Mouse (Mus musculus) heart, adult 2 months (tissue): ENCODE results near the gene Cd59b. TPM values are rescaled to one million over a fixed set of nuclear protein-coding genes. Genes with fewer than 3 reads are reported as not detected.
"Not testable (repeated sequence)": the region's sequence is repeated elsewhere in the genome, so short reads cannot be mapped to it uniquely, and the experiment has no call there.

Source experiments
- DNase-seq, 2 experiments: peaks; one replicate each; pipeline ENCODE4 v3.0.0; 2021
- H3K27ac ChIP-seq: fragments of 200-600 bp; 2 replicates; pipeline ENCODE4 v1.8.1; 2022
- H3K27me3 ChIP-seq: fragments of 200-500 bp; 2 replicates; pipeline ENCODE4 v1.6.1; 2012; ENCODE audit warnings: mild to moderate bottlenecking, low read length, inconsistent platforms, mixed read lengths; ENCODE audit not compliant: control insufficient read depth, insufficient read depth
- H3K36me3 ChIP-seq: fragments of 200-500 bp; 2 replicates; pipeline ENCODE4 v1.6.1; 2012; ENCODE audit warnings: low read length, inconsistent platforms; ENCODE audit not compliant: control insufficient read depth, insufficient read depth
- H3K4me1 ChIP-seq: fragments of 200-500 bp; 2 replicates; pipeline ENCODE4 v1.6.1; 2011; ENCODE audit warnings: low read length; ENCODE audit not compliant: control insufficient read depth, insufficient read depth
- H3K4me3 ChIP-seq: fragments of 200-600 bp; 2 replicates; pipeline ENCODE4 v1.8.1; 2022
- H3K79me2 ChIP-seq: fragments of 200-500 bp; replicated peaks from 2 replicates; pipeline ENCODE4 v1.6.1; 2012; ENCODE audit warnings: mild to moderate bottlenecking, inconsistent platforms, low read length, moderate library complexity, mixed read lengths; ENCODE audit not compliant: control insufficient read depth, insufficient read depth
- H3K9ac ChIP-seq: fragments of 200-500 bp; 2 replicates; pipeline ENCODE4 v1.6.1; 2012; ENCODE audit warnings: low read depth, mild to moderate bottlenecking, control low read depth, inconsistent platforms, low read length, mixed read lengths
- CTCF ChIP-seq: fragments of 200-600 bp; IDR thresholded peaks from 2 replicates; pipeline ENCODE4 v1.8.1; 2022; ENCODE audit warnings: antibody characterized with exemption, mild to moderate bottlenecking, moderate library complexity
- EP300 ChIP-seq: fragments of 200-500 bp; IDR thresholded peaks from 2 replicates; pipeline ENCODE4 v1.6.1; 2011; ENCODE audit warnings: low read depth, low read length, control low read depth; ENCODE audit not compliant: insufficient read depth
- POLR2A ChIP-seq: fragments of 200-500 bp; IDR thresholded peaks from 2 replicates; pipeline ENCODE4 v1.6.1; 2011; ENCODE audit warnings: mild to moderate bottlenecking, low read depth, low read length, control low read depth; ENCODE audit not compliant: insufficient read depth
- WGBS: fragments of 180-500 bp; shearing (Covaris S2); methylation state at CpG from one replicate; pipeline ENCODE4 v1.1.7; 2018; 5-methylcytosine and 5-hydroxymethylcytosine counted together
- intact Hi-C: fragments of 180-260 bp; cut with DNase I; formaldehyde crosslinking; loops from one replicate; pipeline ENCODE4 v1.15.1; 2025
- polyA plus RNA-seq: library from polyadenylated mRNA; depleted of rRNA; stranded (reverse); fragments of >200 nt; gene quantifications from 2 replicates; pipeline ENCODE4 v1.2.3, GENCODE M21; 2012
- total RNA-seq, 2 experiments: library from RNA; stranded (reverse); gene quantifications; 2 replicates each; pipeline ENCODE4 v1.2.3; 2021

Gene Cd59b
- total and polyA plus RNA-seq, 3 experiments: 3.1 to 6.9 (median 3.3) TPM

DNA sequence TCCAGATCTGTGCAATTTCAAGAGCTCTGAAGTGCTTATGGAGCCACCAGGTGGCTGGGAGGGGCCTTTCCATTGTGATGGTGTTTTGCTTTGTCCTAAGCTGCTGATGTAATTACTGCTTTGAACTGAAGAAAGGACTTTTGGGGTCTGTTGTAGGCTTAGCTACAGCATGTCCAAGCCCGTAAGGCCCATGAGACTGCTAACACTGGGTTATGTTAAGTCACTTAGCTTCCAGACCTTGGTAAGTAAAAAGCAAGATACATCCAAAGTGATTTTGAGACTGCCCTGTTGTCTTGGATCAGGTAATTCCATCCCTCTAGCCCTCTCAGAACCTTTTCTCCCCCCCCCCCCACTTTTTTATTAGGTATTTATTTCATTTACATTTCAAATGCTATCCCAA lies 27.1 kb downstream of the Cd59b start:
- TF ChIP-seq CTCF: peak; percentile 39; the same call in 1 of the 2 replicates
- DNase-seq, H3K9ac ChIP-seq, H3K4me1 ChIP-seq, H3K36me3 ChIP-seq, H3K79me2 ChIP-seq, H3K4me3 ChIP-seq, H3K27me3 ChIP-seq: not testable (repeated sequence)
- intact Hi-C loops: loop anchor here (2.0 kb wide), 1 partner anchor 60 kb away; no protein-coding TSS in a partner anchor
- peak overlapping the region; percentile 26; the same call in 1 of the 2 replicates for H3K27ac ChIP-seq
- WGBS: 37% methylated on average over 1 of the region's 1 CpGs

DNA sequence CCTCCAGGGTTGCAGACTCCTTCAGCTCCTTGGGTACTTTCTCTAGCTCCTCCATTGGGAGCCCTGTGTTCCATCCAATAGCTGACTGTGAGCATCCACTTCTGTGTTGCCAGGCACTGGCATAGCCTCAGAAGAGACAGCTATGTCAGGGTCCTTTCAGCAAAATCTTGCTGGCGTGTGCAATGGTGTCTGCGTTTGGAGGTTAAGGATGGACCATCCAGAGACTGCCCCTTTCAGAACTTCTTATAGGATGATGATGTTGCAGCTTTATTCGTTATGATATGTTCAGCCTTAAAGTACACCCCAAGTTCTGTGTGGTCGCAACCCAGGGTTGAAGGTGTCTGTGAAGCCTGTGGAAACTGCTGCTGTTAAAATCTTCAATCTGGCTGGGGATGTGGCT lies 27.7 kb downstream of the Cd59b start:
- H3K36me3 ChIP-seq, H3K27ac ChIP-seq, H3K9ac ChIP-seq, DNase-seq, H3K27me3 ChIP-seq, H3K4me1 ChIP-seq, H3K79me2 ChIP-seq, H3K4me3 ChIP-seq: not testable (repeated sequence)
- intact Hi-C loops: loop anchor here (2.0 kb wide), 1 partner anchor 61 kb away; no protein-coding TSS in a partner anchor
- 86% methylated on average over 4 of the region's 4 CpGs for WGBS

DNA sequence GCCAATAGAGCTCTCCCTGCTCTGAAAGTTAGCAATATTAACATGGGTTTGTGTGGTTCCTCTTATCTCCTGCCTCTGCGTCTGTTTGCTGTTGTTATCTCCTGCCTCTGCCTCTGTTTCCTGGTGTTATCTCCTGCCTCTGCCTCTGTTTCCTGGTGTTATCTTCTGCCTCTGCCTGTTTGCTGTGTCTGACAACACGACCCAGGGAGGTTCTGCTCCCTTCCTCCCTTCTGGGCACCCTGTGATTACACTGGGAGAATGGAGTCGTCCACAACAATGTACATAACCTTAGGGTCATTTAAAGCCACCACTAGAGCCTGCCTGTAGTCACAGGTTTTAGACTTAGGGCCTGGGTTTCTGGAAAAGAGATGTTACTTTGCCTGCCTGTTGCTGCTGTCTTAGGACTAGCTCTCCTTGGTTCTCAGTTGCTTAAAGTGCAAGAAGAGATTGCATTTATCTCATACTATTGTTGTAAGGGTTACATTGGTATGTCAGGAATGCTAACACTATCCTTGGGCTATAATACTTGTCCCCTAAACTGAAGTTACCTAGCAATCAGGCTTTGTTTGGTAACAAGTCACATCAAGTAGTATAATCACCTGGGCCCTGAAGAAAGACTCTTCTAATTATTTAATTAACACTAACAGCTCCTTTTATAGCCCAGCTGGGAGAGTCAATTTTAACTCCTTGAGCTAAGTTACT lies 29.0 kb downstream of the Cd59b start:
- WGBS: 11% methylated on average over 3 of the region's 3 CpGs
- Histone ChIP-seq H3K27ac (no peak overlapping the region), H3K79me2 (no peaks in the 10 kb centered on the region), H3K4me3 (no peak overlapping the region), H3K27me3 (no peaks in the 10 kb centered on the region), H3K36me3 (peaks cover 3% of the 10 kb centered on the region), H3K9ac (no peak overlapping the region), H3K4me1 (peaks cover 12% of the 10 kb centered on the region)
- intact Hi-C loops: no loop called here
- TF ChIP-seq EP300 (no peak), POLR2A (no peak), CTCF (no peak)
- no peak for DNase-seq

DNA sequence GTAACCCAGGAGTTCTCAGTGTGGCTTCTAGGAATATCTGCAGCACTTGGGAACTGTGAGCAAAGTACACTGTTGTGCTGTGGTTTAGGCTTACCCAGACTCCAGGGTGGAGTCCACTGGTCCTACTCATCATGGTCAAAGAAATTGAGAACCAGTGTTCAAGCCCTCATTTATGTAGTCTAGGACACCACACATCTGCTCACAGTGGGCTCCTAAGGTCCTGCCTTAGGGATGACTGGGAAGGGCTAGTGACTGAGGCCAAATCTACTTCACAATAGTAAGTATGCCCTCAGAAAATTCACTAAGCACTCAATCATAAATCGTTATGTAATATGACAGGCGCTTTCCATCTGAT lies 29.6 kb downstream of the Cd59b start:
- Histone ChIP-seq H3K9ac (no peak overlapping the region), H3K27ac (no peak overlapping the region), H3K27me3 (no peaks in the 10 kb centered on the region), H3K4me3 (no peak overlapping the region), H3K4me1 (peaks cover 12% of the 10 kb centered on the region), H3K36me3 (peaks cover 3% of the 10 kb centered on the region), H3K79me2 (no peaks in the 10 kb centered on the region)
- intact Hi-C loops: no loop called here
- 90% methylated on average over 2 of the region's 2 CpGs for WGBS
- DNase-seq: no peak
- TF ChIP-seq CTCF (no peak), EP300 (no peak), POLR2A (no peak)

DNA sequence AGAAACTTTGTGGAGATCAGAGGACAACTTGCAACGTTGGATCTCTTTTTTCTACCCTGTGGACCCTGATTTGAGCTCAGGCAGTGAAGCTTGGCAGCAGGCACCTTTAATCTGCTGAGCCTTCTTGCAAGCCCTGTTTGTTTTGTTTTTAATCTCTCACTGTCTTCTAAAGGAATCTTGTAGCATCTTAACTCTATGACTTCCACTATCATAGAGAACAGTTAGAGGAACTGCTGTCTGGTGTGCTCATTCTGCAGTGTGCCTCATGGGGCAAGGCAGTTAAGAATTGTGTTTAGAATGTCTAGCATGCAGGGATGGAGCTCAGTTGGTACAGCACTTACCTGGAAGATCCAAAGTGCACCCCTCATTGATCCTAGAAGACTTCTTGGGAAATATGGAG lies 30.3 kb downstream of the Cd59b start:
- H3K9ac ChIP-seq: no peak overlapping the region
- peaks cover 3% of the 10 kb centered on the region for H3K36me3 ChIP-seq
- H3K27me3 ChIP-seq: no peaks in the 10 kb centered on the region
- TF ChIP-seq EP300 (no peak), POLR2A (no peak), CTCF (no peak)
- H3K4me1 ChIP-seq: peaks cover 12% of the 10 kb centered on the region
- 63% methylated on average over 1 of the region's 1 CpGs for WGBS
- H3K27ac ChIP-seq: no peak overlapping the region
- intact Hi-C loops: no loop called here
- H3K4me3 ChIP-seq: no peak overlapping the region
- no peaks in the 10 kb centered on the region for H3K79me2 ChIP-seq
- DNase-seq: no peak

DNA sequence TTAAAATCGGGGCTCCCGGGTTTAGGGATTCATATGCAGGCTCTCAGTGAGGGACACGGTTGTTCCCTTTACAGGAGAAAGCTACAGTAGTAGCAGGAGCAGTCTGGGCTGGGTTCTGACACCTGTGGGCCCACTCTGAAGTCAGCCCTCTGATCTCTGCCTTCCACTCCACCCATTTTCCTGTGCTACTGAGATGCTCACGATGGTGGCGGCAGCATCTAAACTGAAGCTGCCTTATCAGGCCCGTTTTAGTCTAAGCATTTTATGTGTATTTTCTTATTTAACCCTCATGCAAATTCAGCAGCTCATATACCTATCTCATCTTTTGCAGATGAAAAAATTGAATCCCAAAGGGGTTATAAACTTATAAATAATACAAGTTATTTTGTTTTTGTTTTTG lies 35.2 kb downstream of the Cd59b start:
- H3K27ac ChIP-seq: no peak overlapping the region
- H3K4me3 ChIP-seq: no peak overlapping the region
- H3K36me3 ChIP-seq: peaks cover 2% of the 10 kb centered on the region
- TF ChIP-seq EP300 (no peak), POLR2A (no peak), CTCF (no peak)
- no peaks in the 10 kb centered on the region for H3K27me3 ChIP-seq
- H3K79me2 ChIP-seq: no peaks in the 10 kb centered on the region; the same call in 1 of the 2 replicates
- intact Hi-C loops: no loop called here
- H3K9ac ChIP-seq: no peak overlapping the region
- peaks cover 5% of the 10 kb centered on the region for H3K4me1 ChIP-seq
- DNase-seq: no peak
- 84% methylated on average over 6 of the region's 6 CpGs for WGBS

DNA sequence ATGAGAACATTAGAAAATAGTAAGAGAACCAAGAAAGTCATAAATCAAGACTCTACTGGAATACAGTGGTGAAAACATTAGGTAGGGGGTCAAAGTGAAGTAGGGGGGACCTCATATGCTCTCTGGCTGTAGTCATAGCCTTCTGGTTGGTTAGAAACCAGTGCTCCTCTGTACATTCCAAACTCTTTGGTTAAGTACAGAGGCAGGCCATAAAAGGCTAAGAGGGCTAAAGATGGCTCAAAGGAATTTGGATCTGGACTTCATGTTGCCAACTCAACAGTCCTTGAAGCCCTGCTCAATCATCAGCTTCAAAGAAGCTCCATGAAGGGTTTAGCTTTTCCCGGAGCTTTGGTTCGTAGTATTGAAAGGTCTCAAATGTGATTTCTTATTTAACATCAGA lies 39.4 kb downstream of the Cd59b start:
- H3K27ac ChIP-seq, H3K4me1 ChIP-seq, H3K79me2 ChIP-seq, H3K4me3 ChIP-seq, intact Hi-C loops, H3K36me3 ChIP-seq, H3K27me3 ChIP-seq, H3K9ac ChIP-seq, DNase-seq: not testable (repeated sequence)
- WGBS: 62% methylated on average over 2 of the region's 2 CpGs
